Mouse (Mus musculus): Measurements from ENCODE around the gene Faap20. TPM values are rescaled to one million over a fixed set of nuclear protein-coding genes. Genes with fewer than 3 reads are reported as not detected.

The Faap20 gene
- polyA plus RNA-seq, 1 experiment: 22.9 TPM

- Histone ChIP-seq H3K9ac (ENCODE audit: low read depth, poor library complexity, severe bottlenecking) (peak overlapping the region; percentile 84), H3K4me3 (ENCODE audit: low read depth, low read length) (peak overlapping the region; percentile 86), H3K9me3 (replicated peaks; ENCODE audit: control insufficient read depth, insufficient read depth, low read length, poor library complexity, severe bottlenecking) (no peaks in the 10 kb centered on the region), H3K4me1 (ENCODE audit: control insufficient read depth, insufficient read depth, low read length) (no peaks in the 10 kb centered on the region), H3K36me3 (ENCODE audit: control insufficient read depth, insufficient read depth, low read length, poor library complexity, severe bottlenecking) (no peaks in the 10 kb centered on the region), H3K27me3 (ENCODE audit: control insufficient read depth, insufficient read depth, low read length, poor library complexity, severe bottlenecking) (no peaks in the 10 kb centered on the region), H3K27ac (ENCODE audit: insufficient read depth, low read length) (peak overlapping the region; percentile 77)
- TF ChIP-seq EP300 (IDR thresholded peaks at IDR 0.05; ENCODE audit: insufficient read depth, low read depth, low read length) (peak; percentile 39; the same call in 1 of the 2 replicates), CTCF (IDR thresholded peaks at IDR 0.05; ENCODE audit: low read depth, low read length) (peak; percentile 97), POLR2A (IDR thresholded peaks at IDR 0.05; ENCODE audit: insufficient read depth, low read length) (no peak)
These were observed 350 bp upstream of the Faap20 start for GRCm38 (mm10) chr4:155249257-155249647.

GRCm38 (mm10) chr4:155250361-155251117, 937 bp downstream of the Faap20 start:
- TF ChIP-seq CTCF (IDR thresholded peaks at IDR 0.05; ENCODE audit: low read depth, low read length) (no peak), POLR2A (IDR thresholded peaks at IDR 0.05; ENCODE audit: insufficient read depth, low read length) (no peak), EP300 (IDR thresholded peaks at IDR 0.05; ENCODE audit: insufficient read depth, low read depth, low read length) (no peak)
- Histone ChIP-seq H3K9ac (ENCODE audit: low read depth, poor library complexity, severe bottlenecking) (peak overlapping the region; percentile 84), H3K9me3 (replicated peaks; ENCODE audit: control insufficient read depth, insufficient read depth, low read length, poor library complexity, severe bottlenecking) (no peaks in the 10 kb centered on the region)

GRCm38 (mm10) chr4:155251147-155251546, 1.5 kb downstream of the Faap20 start:
- Histone ChIP-seq H3K4me1 (ENCODE audit: control insufficient read depth, insufficient read depth, low read length) (no peaks in the 10 kb centered on the region), H3K9me3 (replicated peaks; ENCODE audit: control insufficient read depth, insufficient read depth, low read length, poor library complexity, severe bottlenecking) (no peaks in the 10 kb centered on the region), H3K27ac (ENCODE audit: insufficient read depth, low read length) (no peak overlapping the region), H3K36me3 (ENCODE audit: control insufficient read depth, insufficient read depth, low read length, poor library complexity, severe bottlenecking) (no peaks in the 10 kb centered on the region), H3K27me3 (ENCODE audit: control insufficient read depth, insufficient read depth, low read length, poor library complexity, severe bottlenecking) (no peaks in the 10 kb centered on the region), H3K4me3 (ENCODE audit: low read depth, low read length) (no peak overlapping the region; the same call in 1 of the 2 replicates), H3K9ac (ENCODE audit: low read depth, poor library complexity, severe bottlenecking) (peak overlapping the region; percentile 84; the same call in 1 of the 2 replicates)
- TF ChIP-seq EP300 (IDR thresholded peaks at IDR 0.05; ENCODE audit: insufficient read depth, low read depth, low read length) (no peak), POLR2A (IDR thresholded peaks at IDR 0.05; ENCODE audit: insufficient read depth, low read length) (no peak)

More at GRCm38 (mm10) chr4:155250361-155251117, 937 bp downstream of the Faap20 start:
- Histone ChIP-seq H3K4me1 (ENCODE audit: control insufficient read depth, insufficient read depth, low read length) (no peaks in the 10 kb centered on the region), H3K27me3 (ENCODE audit: control insufficient read depth, insufficient read depth, low read length, poor library complexity, severe bottlenecking) (no peaks in the 10 kb centered on the region), H3K36me3 (ENCODE audit: control insufficient read depth, insufficient read depth, low read length, poor library complexity, severe bottlenecking) (no peaks in the 10 kb centered on the region), H3K4me3 (ENCODE audit: low read depth, low read length) (peak overlapping the region; percentile 86), H3K27ac (ENCODE audit: insufficient read depth, low read length) (peak overlapping the region; percentile 87)

- H3K27me3 ChIP-seq (ENCODE audit: control insufficient read depth, insufficient read depth, low read length, poor library complexity, severe bottlenecking): no peaks in the 10 kb centered on the region
- H3K36me3 ChIP-seq (ENCODE audit: control insufficient read depth, insufficient read depth, low read length, poor library complexity, severe bottlenecking): no peaks in the 10 kb centered on the region
- no peak overlapping the region for H3K4me3 ChIP-seq (ENCODE audit: low read depth, low read length)
- no peaks in the 10 kb centered on the region for H3K4me1 ChIP-seq (ENCODE audit: control insufficient read depth, insufficient read depth, low read length)
- no peak for TF ChIP-seq EP300 (IDR thresholded peaks at IDR 0.05; ENCODE audit: insufficient read depth, low read depth, low read length)
- TF ChIP-seq POLR2A (IDR thresholded peaks at IDR 0.05; ENCODE audit: insufficient read depth, low read length): no peak
- no peak for TF ChIP-seq CTCF (IDR thresholded peaks at IDR 0.05; ENCODE audit: low read depth, low read length)
- no peaks in the 10 kb centered on the region for H3K9me3 ChIP-seq (replicated peaks; ENCODE audit: control insufficient read depth, insufficient read depth, low read length, poor library complexity, severe bottlenecking)
- H3K27ac ChIP-seq (ENCODE audit: insufficient read depth, low read length): no peak overlapping the region
- no peak overlapping the region for H3K9ac ChIP-seq (ENCODE audit: low read depth, poor library complexity, severe bottlenecking)
These were observed 2.7 kb downstream of the Faap20 start for GRCm38 (mm10) chr4:155252253-155252652.

- no peak overlapping the region for H3K4me3 ChIP-seq (ENCODE audit: low read depth, low read length)
- no peaks in the 10 kb centered on the region for H3K27me3 ChIP-seq (ENCODE audit: control insufficient read depth, insufficient read depth, low read length, poor library complexity, severe bottlenecking)
- H3K27ac ChIP-seq (ENCODE audit: insufficient read depth, low read length): no peak overlapping the region
- H3K9ac ChIP-seq (ENCODE audit: low read depth, poor library complexity, severe bottlenecking): no peak overlapping the region
- H3K4me1 ChIP-seq (ENCODE audit: control insufficient read depth, insufficient read depth, low read length): no peaks in the 10 kb centered on the region
- H3K9me3 ChIP-seq (replicated peaks; ENCODE audit: control insufficient read depth, insufficient read depth, low read length, poor library complexity, severe bottlenecking): 0 out of 2 replicates have a peak, but pooled peaks cover 3% of the 10 kb centered on the region
- no peak for TF ChIP-seq EP300 (IDR thresholded peaks at IDR 0.05; ENCODE audit: insufficient read depth, low read depth, low read length)
- TF ChIP-seq POLR2A (IDR thresholded peaks at IDR 0.05; ENCODE audit: insufficient read depth, low read length): no peak
- TF ChIP-seq CTCF (IDR thresholded peaks at IDR 0.05; ENCODE audit: low read depth, low read length): no peak
- no peaks in the 10 kb centered on the region for H3K36me3 ChIP-seq (ENCODE audit: control insufficient read depth, insufficient read depth, low read length, poor library complexity, severe bottlenecking)
These were observed 15.1 kb downstream of the Faap20 start for GRCm38 (mm10) chr4:155264521-155265321.
